ENCODE assay signal across 8 mouse cellular contexts in genomic region chr4:55351860-55352259, GRCm38 (mm10). TPM values are rescaled to one million over a fixed set of nuclear protein-coding genes. Genes with fewer than 3 reads are reported as not detected.
DNase-seq lines count a peak whose midpoint lies in the region; ATAC-seq and TF ChIP-seq lines count a peak whose summit lies in the region.
"Had no signal": no experiment of that assay in that cellular context is flagged by ENCODE, and none has a peak within 500 bp of the region (broad histone marks: within the 10 kb centered on the region; RNA-seq: fewer than 3 reads in every experiment).

No protein-coding gene starts in this region.

- peaks cover 34% of the 10 kb centered on the region for H3K4me1 ChIP-seq in forebrain, embryonic 13.5 days
- H3K4me1 ChIP-seq in limb, embryonic 13.5 days: peaks cover 25% of the 10 kb centered on the region
- H3K4me1 ChIP-seq in neural tube, embryonic 15.5 days: peaks cover 32% of the 10 kb centered on the region

- H3K27ac ChIP-seq in layer of hippocampus, adult 2 months: no peak overlapping the region
- H3K27ac ChIP-seq in forebrain, embryonic 13.5 days: no peak overlapping the region
- no peak overlapping the region for H3K27ac ChIP-seq in limb, embryonic 13.5 days
- H3K27ac ChIP-seq in neural tube, embryonic 15.5 days (replicated peaks): no peak overlapping the region

- no peak for DNase-seq in layer of hippocampus, adult 2 months (ENCODE audit: low spot score in 2 of 2)
- DNase-seq in layer of hippocampus, adult 8-10 months (ENCODE audit: low spot score in 2 of 2): no peak
- DNase-seq in adrenal gland, postnatal 14 days: no peak
- no peak for DNase-seq in layer of hippocampus, postnatal 25 days (ENCODE audit: extremely low spot score in 1 of 2, low spot score in 1 of 2)
- DNase-seq: kidney, postnatal 14 days had no signal

- no peaks in the 10 kb centered on the region for H3K9me3 ChIP-seq in forebrain, embryonic 13.5 days (replicated peaks)
- no peaks in the 10 kb centered on the region for H3K9me3 ChIP-seq in limb, embryonic 13.5 days
- H3K9me3 ChIP-seq in neural tube, embryonic 15.5 days (replicated peaks): no peaks in the 10 kb centered on the region

- peak overlapping the region; percentile 38 for H3K4me2 ChIP-seq in forebrain, embryonic 13.5 days
- H3K4me2 ChIP-seq in limb, embryonic 13.5 days (replicated peaks): peak overlapping the region; percentile 76
- H3K4me2 ChIP-seq in neural tube, embryonic 15.5 days: peak overlapping the region; percentile 60

- H3K9ac ChIP-seq in forebrain, embryonic 13.5 days: no peak overlapping the region
- no peak overlapping the region for H3K9ac ChIP-seq in limb, embryonic 13.5 days
- no peak overlapping the region for H3K9ac ChIP-seq in neural tube, embryonic 15.5 days (replicated peaks)

- peak overlapping the region; percentile 96; the same call in 1 of the 2 replicates for H3K4me3 ChIP-seq in layer of hippocampus, adult 2 months
- H3K4me3 ChIP-seq in forebrain, embryonic 13.5 days: peak overlapping the region; percentile 10; the same call in 1 of the 2 replicates
- H3K4me3 ChIP-seq in limb, embryonic 13.5 days: peak overlapping the region; percentile 20
- 0 out of 2 replicates have a peak overlapping the region, but pooled peaks have one; percentile 8 for H3K4me3 ChIP-seq in neural tube, embryonic 15.5 days (replicated peaks)

- H3K27me3 ChIP-seq in forebrain, embryonic 13.5 days: no peaks in the 10 kb centered on the region
- H3K27me3 ChIP-seq in limb, embryonic 13.5 days: no peaks in the 10 kb centered on the region
- no peaks in the 10 kb centered on the region for H3K27me3 ChIP-seq in neural tube, embryonic 15.5 days (replicated peaks)

- TF ChIP-seq CTCF in layer of hippocampus, adult 2 months (conservative IDR thresholded peaks at IDR 0.05): no peak

- peaks cover 5% of the 10 kb centered on the region; the same call in 1 of the 2 replicates for H3K36me3 ChIP-seq in forebrain, embryonic 13.5 days (ENCODE audit: poor library complexity, severe bottlenecking)
- peaks cover 12% of the 10 kb centered on the region for H3K36me3 ChIP-seq in limb, embryonic 13.5 days
- H3K36me3 ChIP-seq in neural tube, embryonic 15.5 days: no peaks in the 10 kb centered on the region

- ATAC-seq in forebrain, embryonic 13.5 days: no peak
- ATAC-seq in limb, embryonic 13.5 days (ENCODE audit: low FRiP score, low read depth): no peak
- ATAC-seq in neural tube, embryonic 15.5 days (ENCODE audit: low FRiP score): no peak

RNA-seq across cellular contexts. Expression of gene Rad23b, which starts 2.0 kb away (rescaled TPM):
- total RNA-seq in layer of hippocampus, adult 2 months (2021): 100 to 1,000 TPM; 173 to 183 TPM
- 100 to 1,000 TPM; 171 to 185 (median 176) TPM for total RNA-seq in layer of hippocampus, adult 8-10 months (2022)
- 86.2 and 89.5 TPM in 2 replicates for polyA plus RNA-seq in forebrain, embryonic 13.5 days (2015; fragmentation: Nextera tagmentation; extraction: Ambion mirVana)
- 79.1 and 90.8 TPM in 2 replicates for polyA plus RNA-seq in limb, embryonic 13.5 days (2015; fragmentation: Nextera tagmentation; extraction: Ambion mirVana)
- polyA plus RNA-seq in neural tube, embryonic 15.5 days (2015; fragmentation: Nextera tagmentation; extraction: Ambion mirVana): 96.1 and 99.2 TPM in 2 replicates
- total RNA-seq in adrenal gland, postnatal 14 days (2021): 128 and 132 TPM in 2 replicates
- 100 to 1,000 TPM; 169 to 176 TPM for total RNA-seq in layer of hippocampus, postnatal 25 days (2021)

Comparison
In these comparisons a context has a peak if more than half of its experiments do, and no peak if none do; other contexts are left out.
1. H3K4me3 ChIP-seq: peak in every context shown above with its lines; median percentile 96 in layer of hippocampus, adult 2 months; 20 in limb, embryonic 13.5 days; 10 in forebrain, embryonic 13.5 days; 8 in neural tube, embryonic 15.5 days.